Mouse (Mus musculus): Measurements from ENCODE around the gene V1rd19.
"Not testable (repeated sequence)": the region's sequence is repeated elsewhere in the genome, so short reads cannot be mapped to it uniquely, and the experiment has no call there.

The V1rd19 gene

GRCm38 (mm10) chr7:24001391-24001790 lies at the start of gene V1rd19:
V1rd19 (plus strand) TSS chr7:24001691.
- DNase-seq (ENCODE audit: low read depth), result no peak

DNA sequence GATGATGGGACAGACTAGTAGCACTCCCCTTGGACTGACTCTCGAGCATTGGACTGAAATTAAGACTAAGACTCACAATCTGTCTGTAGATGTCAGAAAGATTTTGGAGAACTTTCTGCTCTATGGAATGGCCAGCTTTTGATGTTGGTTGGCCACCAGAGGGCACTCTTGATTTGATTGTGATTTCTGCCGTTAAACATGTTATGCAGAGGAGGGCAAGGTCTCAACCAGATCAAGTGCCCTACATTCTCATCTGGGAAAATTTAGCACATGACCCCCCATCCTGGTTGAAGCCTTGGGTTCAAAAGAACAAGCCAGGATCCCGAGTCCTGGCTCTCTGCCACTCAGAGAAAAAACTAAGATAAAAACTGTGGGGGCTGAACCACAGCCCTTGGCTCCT lies 33.4 kb upstream of the V1rd19 start:
- DNase-seq (ENCODE audit: low read depth), result peak; percentile 60

DNA sequence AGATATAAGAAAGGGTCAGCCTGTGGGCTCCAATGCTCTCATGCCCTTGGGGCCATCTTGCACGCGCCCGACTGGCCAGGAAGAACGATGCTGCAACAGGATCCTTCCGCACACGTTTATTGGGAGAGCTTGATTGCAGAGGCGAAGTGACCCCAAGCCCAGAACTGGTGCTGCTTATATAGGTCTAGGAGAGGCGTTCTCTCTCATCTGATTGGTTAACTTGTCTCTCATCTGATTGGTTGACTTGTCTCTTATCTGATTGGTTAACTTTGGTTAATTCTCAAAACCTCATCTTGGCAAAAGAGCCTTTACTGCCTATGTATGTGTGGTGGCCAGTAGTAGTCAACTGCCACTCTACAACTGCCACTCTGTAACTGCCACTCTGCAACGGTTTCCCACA lies 27.2 kb upstream of the V1rd19 start, which contains the start of gene Vmn1r181:
Gene Vmn1r181 (plus strand): TSS at position 301 of the 400 bp plus-strand sequence.
- not testable (repeated sequence) for DNase-seq (ENCODE audit: low read depth)

DNA sequence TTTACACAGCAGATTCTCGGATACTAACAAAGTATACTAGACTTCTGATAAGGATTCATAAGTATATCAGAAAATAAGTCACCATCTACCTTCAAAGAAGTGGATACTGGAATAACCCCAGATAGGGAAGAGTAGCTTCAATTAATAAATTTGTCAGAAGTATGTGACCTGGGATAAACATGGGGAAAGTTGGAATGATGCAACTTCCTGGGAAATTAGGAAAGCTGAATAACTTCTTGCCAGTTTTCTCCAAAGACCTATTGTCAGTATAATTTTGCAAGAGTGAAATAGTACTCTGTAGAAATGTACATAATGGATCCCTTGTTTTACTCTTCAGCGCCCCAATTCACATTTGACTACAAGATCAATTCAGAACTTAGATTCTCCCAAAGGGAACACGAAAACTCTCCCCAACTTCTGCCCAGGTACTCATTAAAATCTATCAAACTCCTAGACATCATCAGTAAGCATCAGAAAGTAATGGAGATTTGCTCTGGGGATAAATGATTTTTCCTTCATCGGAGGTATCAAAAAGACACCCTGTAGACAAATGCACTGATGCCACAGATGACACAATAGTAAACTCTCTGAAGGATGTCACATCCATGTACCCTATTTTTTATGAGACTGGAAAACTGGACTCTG lies 51.3 kb downstream of the V1rd19 start, which contains the start of gene Vmn1r183:
Gene Vmn1r183 (plus strand): TSS at position 595 of the 645 bp plus-strand sequence.
- DNase-seq (ENCODE audit: low read depth), result no peak

All from NIH3T3 (cell line).